Mouse (Mus musculus) brain, embryonic 14.5 days (tissue): ENCODE results near the gene Coq8a. TPM values are rescaled to one million over a fixed set of nuclear protein-coding genes. Genes with fewer than 3 reads are reported as not detected.

Source experiments
- DNase-seq: peaks from one replicate; pipeline ENCODE4 v3.0.0-alpha.2; 2011; ENCODE audit warnings: low read depth
- CTCF ChIP-seq: fragments of 200-500 bp; IDR thresholded peaks from 2 replicates; pipeline ENCODE4 v1.5.1; 2012; ENCODE audit warnings: inconsistent platforms, mild to moderate bottlenecking, moderate library complexity, borderline replicate concordance; ENCODE audit not compliant: insufficient read depth, insufficient read length; ENCODE audit errors: extremely low read depth
- POLR2A ChIP-seq: fragments of 200-500 bp; IDR thresholded peaks from 2 replicates; pipeline ENCODE4 v1.6.1; 2012; ENCODE audit warnings: mild to moderate bottlenecking, inconsistent platforms, borderline replicate concordance; ENCODE audit not compliant: poor library complexity, insufficient read depth, insufficient read length, severe bottlenecking; ENCODE audit errors: extremely low read depth
- polyA plus RNA-seq: library from polyadenylated mRNA; depleted of rRNA; stranded (reverse); fragments of >200 nt; gene quantifications from 2 replicates; pipeline ENCODE4 v1.2.3, GENCODE M21; 2012; rRNA removed

Coq8a gene
- 2.9 and 3.2 TPM in 2 replicates for polyA plus RNA-seq

GRCm38 (mm10) chr1:180198959-180199714 is at the start of gene Coq8a:
Gene Coq8a, minus strand, starts transcription at chr1:180199602.
- no peak for DNase-seq
- TF ChIP-seq CTCF (no peak), POLR2A (no peak)

- no peak for DNase-seq
- TF ChIP-seq CTCF (no peak), POLR2A (no peak)
Observed at GRCm38 (mm10) chr1:180248593-180249146, 49.3 kb upstream of the Coq8a start.

GRCm38 (mm10) chr1:180247901-180248300 is 48.5 kb upstream of the Coq8a start:
- DNase-seq, result no peak

GRCm38 (mm10) chr1:180245741-180246507 is 46.5 kb upstream of the Coq8a start:
- no peak for DNase-seq
- TF ChIP-seq POLR2A (no peak), CTCF (no peak)

More at GRCm38 (mm10) chr1:180247901-180248300, 48.5 kb upstream of the Coq8a start:
- no peak for TF ChIP-seq POLR2A
- TF ChIP-seq CTCF, result no peak

- DNase-seq, result no peak
- TF ChIP-seq CTCF (no peak), POLR2A (no peak)
Observed at GRCm38 (mm10) chr1:180231729-180232128, 32.3 kb upstream of the Coq8a start.

GRCm38 (mm10) chr1:180230580-180230979 is 31.2 kb upstream of the Coq8a start:
- peak; percentile 13 for DNase-seq
- no peak for TF ChIP-seq POLR2A
- TF ChIP-seq CTCF, result peak; percentile 67; the same call in 1 of the 2 replicates

GRCm38 (mm10) chr1:180229906-180230305 is 30.5 kb upstream of the Coq8a start:
- DNase-seq, result no peak
- TF ChIP-seq POLR2A (no peak), CTCF (no peak)

- TF ChIP-seq POLR2A (no peak), CTCF (no peak)
Observed at GRCm38 (mm10) chr1:180228854-180229253, 29.5 kb upstream of the Coq8a start.

GRCm38 (mm10) chr1:180226766-180227165 is 27.4 kb upstream of the Coq8a start:
- TF ChIP-seq POLR2A (no peak), CTCF (no peak)
- DNase-seq, result no peak

More at GRCm38 (mm10) chr1:180228854-180229253, 29.5 kb upstream of the Coq8a start:
- no peak for DNase-seq

- peak; percentile 50 for DNase-seq
- TF ChIP-seq CTCF (peak; percentile 7; the same call in 1 of the 2 replicates), POLR2A (no peak)
Observed at GRCm38 (mm10) chr1:180226221-180226713, 26.9 kb upstream of the Coq8a start.
